In genomic region chr6:92091767-92092489, GRCm38 (mm10) we compare ENCODE assay signal across 8 mouse cellular contexts. TPM values are rescaled to one million over a fixed set of nuclear protein-coding genes. Genes with fewer than 3 reads are reported as not detected.
DNase-seq lines count a peak whose midpoint lies in the region; ATAC-seq lines count a peak whose summit lies in the region.

No protein-coding gene starts in this region.

- peak overlapping the region; percentile 98 for H3K9ac ChIP-seq in forebrain, embryonic 14.5 days (ENCODE audit: low read length)
- H3K9ac ChIP-seq in neural tube, embryonic 15.5 days (replicated peaks), result peak overlapping the region; percentile 94

- H3K4me2 ChIP-seq in forebrain, embryonic 14.5 days (ENCODE audit: low read length), result peak overlapping the region; percentile 55
- H3K4me2 ChIP-seq in neural tube, embryonic 15.5 days, result peak overlapping the region; percentile 71

- no peaks in the 10 kb centered on the region for H3K27me3 ChIP-seq in forebrain, embryonic 14.5 days (replicated peaks; ENCODE audit: control insufficient read depth, insufficient read depth, low read length)
- H3K27me3 ChIP-seq in neural tube, embryonic 15.5 days (replicated peaks), result no peaks in the 10 kb centered on the region

- peak; percentile 97 for ATAC-seq in forebrain, embryonic 14.5 days
- peak; percentile 97 for ATAC-seq in neural tube, embryonic 15.5 days (ENCODE audit: low FRiP score)

- H3K9me3 ChIP-seq in forebrain, embryonic 14.5 days (replicated peaks; ENCODE audit: control insufficient read depth, low read length), result no peaks in the 10 kb centered on the region
- H3K9me3 ChIP-seq in neural tube, embryonic 15.5 days (replicated peaks), result no peaks in the 10 kb centered on the region

- intact Hi-C loops in heart, postnatal 14 days (cut with DNase I), result no loop called here

- peak overlapping the region; percentile 99 for H3K27ac ChIP-seq in forebrain, embryonic 14.5 days (ENCODE audit: low read depth, low read length)
- peak overlapping the region; percentile 99 for H3K27ac ChIP-seq in neural tube, embryonic 15.5 days (replicated peaks)

- no peaks in the 10 kb centered on the region for H3K36me3 ChIP-seq in forebrain, embryonic 14.5 days (ENCODE audit: control insufficient read depth, insufficient read depth, low read length)
- no peaks in the 10 kb centered on the region for H3K36me3 ChIP-seq in neural tube, embryonic 15.5 days

- DNase-seq in ES-CJ7 (ENCODE audit: low read depth, low spot score), result peak; percentile 99
- DNase-seq in cerebellum, adult 11 months, result peak; percentile 100
- DNase-seq in forebrain, embryonic 14.5 days (ENCODE audit: low spot score), result peak; percentile 98
- peak; percentile 100 for DNase-seq in heart, postnatal 14 days
- DNase-seq in layer of hippocampus, adult 11-12 months (ENCODE audit: low spot score), result peak; percentile 100
- DNase-seq in lung, adult 18-20 months, result peak; percentile 99
- peak; percentile 100 for DNase-seq in testis, postnatal 14 days (ENCODE audit: low spot score)

- under 1% methylated on average over 47 of the region's 81 CpGs for WGBS in forebrain, embryonic 14.5 days
- 0% methylated on average over 46 of the region's 81 CpGs for WGBS in neural tube, embryonic 15.5 days

- H3K4me1 ChIP-seq in forebrain, embryonic 14.5 days (ENCODE audit: control insufficient read depth, insufficient read depth, low read length), result peaks cover 22% of the 10 kb centered on the region
- H3K4me1 ChIP-seq in neural tube, embryonic 15.5 days, result peaks cover 36% of the 10 kb centered on the region

- H3K4me3 ChIP-seq in forebrain, embryonic 14.5 days (ENCODE audit: low read depth, low read length), result peak overlapping the region; percentile 96
- H3K4me3 ChIP-seq in neural tube, embryonic 15.5 days (replicated peaks), result peak overlapping the region; percentile 88

RNA-seq across cellular contexts. Expression of gene Nr2c2, which starts 0.7 kb away (rescaled TPM):
- polyA plus RNA-seq in forebrain, embryonic 14.5 days (2014; fragmentation: Nextera tagmentation; extraction: Ambion mirVana), result 16.1 and 18.7 TPM in 2 replicates
- total RNA-seq in heart, postnatal 14 days (2021), result 10 to 100 TPM; 31.5 to 32.0 TPM
- polyA plus RNA-seq in neural tube, embryonic 15.5 days (2015; fragmentation: Nextera tagmentation; extraction: Ambion mirVana), result 26.7 and 34.5 TPM in 2 replicates

Comparison
In these comparisons a context has a peak if more than half of its experiments do, and no peak if none do; other contexts are left out.
1. Peak in every context shown above with its lines: DNase-seq, ATAC-seq, H3K4me3 ChIP-seq and H3K27ac ChIP-seq.